Mouse (Mus musculus) spleen, embryonic (tissue): ENCODE data around the gene Zc2hc1b.
"Not testable (repeated sequence)": the region's sequence is repeated elsewhere in the genome, so short reads cannot be mapped to it uniquely, and the experiment has no call there.

Source experiments
- CTCF ChIA-PET: fragments of 350-600 bp; sonication (Branson Sonifier 250); formaldehyde crosslinking; loops from one replicate; lab custom pipeline; 2022; lab: Charles Lee

The Zc2hc1b gene

DNA sequence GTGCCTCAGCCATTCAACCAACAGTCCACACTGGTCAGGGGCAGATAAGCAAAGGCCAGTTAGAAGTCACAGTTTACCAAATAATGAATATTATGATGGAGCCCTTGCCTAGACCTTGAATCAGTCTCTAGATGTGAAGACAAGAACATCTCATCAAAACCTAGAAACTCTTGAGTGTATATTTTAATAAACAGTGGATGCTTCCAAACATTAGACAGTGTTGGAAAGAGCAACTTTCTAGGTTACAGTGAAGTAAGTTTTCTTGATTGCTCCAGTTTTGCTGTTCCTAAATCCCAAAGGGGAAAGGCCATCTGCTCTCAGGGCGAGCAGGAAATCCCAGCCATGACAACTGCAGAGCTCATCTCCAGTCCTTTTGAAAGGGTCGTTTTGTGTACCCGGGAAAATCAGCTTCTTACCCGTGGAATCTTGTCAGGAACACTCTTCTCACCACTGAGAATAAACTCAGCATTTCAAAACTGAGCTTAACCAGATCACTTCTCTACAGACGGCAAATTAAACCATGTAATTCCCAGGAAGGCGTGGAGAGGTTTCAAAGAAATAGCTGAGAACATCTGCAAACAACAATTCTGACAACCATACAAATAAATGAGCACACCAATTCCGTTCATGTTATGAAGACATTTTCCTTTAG is at the start of gene Zc2hc1b:
Zc2hc1b (minus strand) TSS at position 51 of the 652 bp plus-strand sequence.
- CTCF ChIA-PET: interaction anchor here (0.7 kb wide), 1 partner anchor 673 kb away, joined by 3 read pairs; no protein-coding TSS in a partner anchor

DNA sequence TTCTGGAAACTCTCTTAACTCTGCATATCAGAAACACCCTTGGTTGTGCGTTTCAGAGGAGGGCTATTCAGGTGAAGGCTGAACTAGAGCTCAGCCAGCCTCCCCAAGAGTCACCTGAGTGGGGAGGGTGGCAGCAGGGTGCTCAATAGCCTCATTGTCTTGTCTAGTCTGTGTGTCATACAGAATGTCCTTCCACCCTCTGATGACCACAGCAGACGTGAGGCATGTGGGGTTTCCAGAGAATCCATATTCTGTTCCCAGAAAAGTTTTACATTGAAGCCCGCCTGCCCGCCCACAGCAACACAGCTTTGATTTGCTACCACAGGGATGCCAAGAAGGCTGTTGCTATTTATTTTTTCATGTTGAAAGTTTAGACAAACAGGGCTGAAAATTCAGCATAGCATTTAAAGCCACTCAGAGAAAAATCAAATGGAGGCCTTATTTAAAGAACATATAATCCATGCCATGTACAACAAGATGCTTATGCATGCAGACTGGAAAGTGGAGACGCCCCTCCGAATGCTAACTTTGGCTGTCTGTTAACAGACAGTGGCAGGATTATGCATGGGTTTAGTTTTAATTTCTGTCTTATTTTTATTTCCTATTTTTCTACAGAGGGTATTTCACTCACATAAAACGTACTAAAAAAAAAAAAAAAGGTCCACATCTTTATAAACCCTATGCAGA is 47.7 kb upstream of the Zc2hc1b start:
- CTCF ChIA-PET: no interaction called here

DNA sequence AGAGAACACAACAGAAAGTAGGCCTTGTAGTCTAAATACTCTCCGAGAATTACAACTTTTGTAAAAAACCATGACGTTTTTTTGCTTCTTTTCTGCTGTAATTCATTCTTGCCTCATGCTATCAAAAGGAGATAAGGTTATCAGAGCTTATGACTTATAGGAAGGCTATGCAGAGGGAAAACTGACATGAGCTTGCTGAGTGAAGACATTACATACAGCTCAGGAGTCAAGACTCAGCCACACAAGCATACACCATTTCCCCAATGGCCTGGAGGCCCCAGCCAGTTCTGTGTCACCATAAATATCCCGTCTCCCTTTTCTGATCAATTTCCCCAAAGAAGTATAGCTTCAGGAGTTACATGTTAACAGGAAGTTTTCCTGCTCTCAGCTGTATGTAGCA is 44.3 kb upstream of the Zc2hc1b start:
- CTCF ChIA-PET: no interaction called here

GRCm38 (mm10) chr10:13220061-13220460 is 42.2 kb upstream of the Zc2hc1b start:
- CTCF ChIA-PET: no interaction called here

DNA sequence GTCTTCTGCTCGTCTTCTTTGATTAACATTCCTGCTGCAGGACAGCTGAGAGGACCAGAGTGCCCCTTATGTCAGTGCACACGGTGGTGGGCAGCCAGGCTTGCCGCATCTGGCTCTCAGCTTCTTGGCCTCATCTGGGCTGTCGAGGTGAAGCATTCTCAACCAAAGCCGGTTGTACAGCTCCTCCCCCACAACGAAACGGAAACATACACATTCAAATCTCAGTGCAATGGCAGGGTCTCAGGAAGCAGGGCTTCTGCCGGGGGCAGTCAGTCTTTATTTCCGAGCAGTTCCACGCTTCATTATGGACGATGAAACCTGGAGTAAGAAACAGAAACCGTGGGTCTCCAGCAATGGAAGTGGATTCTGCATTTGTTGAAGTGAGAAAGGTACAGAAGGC is 36.1 kb upstream of the Zc2hc1b start:
- CTCF ChIA-PET: no interaction called here

GRCm38 (mm10) chr10:13212829-13213228 is 35.0 kb upstream of the Zc2hc1b start:
- CTCF ChIA-PET: no interaction called here

DNA sequence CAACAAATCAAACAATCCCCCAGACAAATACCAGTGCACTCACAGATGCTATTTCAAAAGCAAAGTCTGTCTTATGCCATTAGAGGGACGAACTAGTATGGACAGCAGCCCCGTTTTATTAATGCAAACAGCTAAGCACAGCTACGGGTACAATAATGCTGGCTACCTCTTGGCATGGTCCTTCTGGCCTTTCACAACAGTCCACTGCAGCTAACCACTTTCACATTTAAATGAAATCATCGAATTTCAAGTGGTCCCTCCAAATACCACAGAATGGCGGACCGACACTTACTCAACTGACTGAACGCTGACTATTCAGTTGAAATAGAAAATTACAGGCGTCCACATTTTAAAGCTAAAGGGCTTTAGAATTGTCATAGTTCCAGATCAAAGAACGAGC is 34.5 kb upstream of the Zc2hc1b start:
- CTCF ChIA-PET: no interaction called here

- CTCF ChIA-PET: interaction anchor here (0.7 kb wide), 1 partner anchor 216 kb away, joined by 7 read pairs; no protein-coding TSS in a partner anchor
These were observed 32.3 kb upstream of the Zc2hc1b start for GRCm38 (mm10) chr10:13209930-13210637.

DNA sequence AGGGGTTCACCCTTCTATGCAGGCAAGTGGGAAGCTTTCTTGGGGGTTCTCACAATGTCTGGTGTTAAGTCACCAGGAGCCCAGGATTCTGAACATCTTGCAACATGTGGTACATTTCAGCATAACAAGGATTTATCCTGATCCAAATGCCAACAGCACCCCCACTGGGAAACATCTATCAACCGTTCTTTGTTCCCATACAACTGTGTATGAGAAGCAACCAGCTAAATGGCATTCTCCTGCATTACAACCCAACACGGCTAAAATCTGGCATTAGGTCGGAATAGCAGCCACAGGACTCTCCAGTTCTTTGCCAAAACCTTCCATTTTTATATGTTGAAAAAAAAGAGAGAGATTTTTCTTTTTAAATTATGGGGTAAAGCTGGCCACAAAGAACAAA is 31.7 kb upstream of the Zc2hc1b start:
- CTCF ChIA-PET: interaction anchor here (0.7 kb wide), 1 partner anchor 217 kb away, joined by 7 read pairs; no protein-coding TSS in a partner anchor

GRCm38 (mm10) chr10:13209061-13209460 is 31.2 kb upstream of the Zc2hc1b start:
- CTCF ChIA-PET: interaction anchor here (0.7 kb wide), 1 partner anchor 217 kb away, joined by 7 read pairs; no protein-coding TSS in a partner anchor

- CTCF ChIA-PET: no interaction called here
These were observed 24.0 kb upstream of the Zc2hc1b start for GRCm38 (mm10) chr10:13201741-13202293.

- CTCF ChIA-PET: no interaction called here
These were observed 23.0 kb upstream of the Zc2hc1b start for GRCm38 (mm10) chr10:13200862-13201261.

DNA sequence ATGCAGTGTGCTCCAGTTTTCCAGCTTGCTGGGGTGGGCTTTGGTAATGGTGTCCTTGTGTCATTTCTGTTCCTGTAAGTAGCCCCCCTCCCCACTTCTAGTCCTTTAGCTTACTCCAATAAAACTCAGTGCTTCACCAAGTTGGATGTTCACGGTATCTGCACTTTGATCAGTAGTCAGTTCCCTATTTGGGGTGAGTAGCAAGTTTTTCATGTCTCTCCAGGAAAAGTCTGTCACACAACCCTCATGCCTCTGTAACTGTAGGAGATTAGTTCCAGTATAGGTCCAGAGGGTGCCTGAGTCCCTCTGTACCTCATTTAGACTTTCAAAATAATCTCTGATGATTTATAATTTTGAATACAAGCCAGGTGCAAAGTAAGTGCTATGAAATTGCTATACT is 21.4 kb upstream of the Zc2hc1b start:
- CTCF ChIA-PET: no interaction called here

- CTCF ChIA-PET: interaction anchor here (0.7 kb wide), 1 partner anchor 480 kb away, joined by 7 read pairs; no protein-coding TSS in a partner anchor
These were observed 19.2 kb upstream of the Zc2hc1b start for GRCm38 (mm10) chr10:13196872-13197507.

DNA sequence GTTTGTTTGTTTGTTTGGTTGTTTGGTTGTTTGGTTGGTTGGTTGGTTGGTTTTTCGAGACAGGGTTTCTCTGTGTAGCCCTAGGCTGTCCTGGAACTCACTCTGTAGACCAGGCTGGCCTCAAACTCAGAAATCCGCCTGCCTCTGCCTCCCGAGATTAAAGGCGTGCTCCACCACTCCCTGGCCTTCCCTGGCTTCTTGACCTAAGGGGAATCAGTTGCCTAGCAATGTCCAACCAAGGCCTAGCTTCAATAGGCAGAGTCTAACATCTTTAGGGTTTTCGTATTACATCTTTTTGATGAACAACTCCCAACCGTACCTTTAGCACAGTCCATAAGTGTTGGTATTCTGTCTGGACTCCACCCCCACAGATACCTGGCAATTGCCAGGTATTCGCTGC is 15.7 kb upstream of the Zc2hc1b start:
- CTCF ChIA-PET: not testable (repeated sequence)

- CTCF ChIA-PET: no interaction called here
These were observed 15.0 kb upstream of the Zc2hc1b start, which contains the start of gene Ltv1 for GRCm38 (mm10) chr10:13192731-13193351. Gene Ltv1 (minus strand): TSS chr10:13193168.

DNA sequence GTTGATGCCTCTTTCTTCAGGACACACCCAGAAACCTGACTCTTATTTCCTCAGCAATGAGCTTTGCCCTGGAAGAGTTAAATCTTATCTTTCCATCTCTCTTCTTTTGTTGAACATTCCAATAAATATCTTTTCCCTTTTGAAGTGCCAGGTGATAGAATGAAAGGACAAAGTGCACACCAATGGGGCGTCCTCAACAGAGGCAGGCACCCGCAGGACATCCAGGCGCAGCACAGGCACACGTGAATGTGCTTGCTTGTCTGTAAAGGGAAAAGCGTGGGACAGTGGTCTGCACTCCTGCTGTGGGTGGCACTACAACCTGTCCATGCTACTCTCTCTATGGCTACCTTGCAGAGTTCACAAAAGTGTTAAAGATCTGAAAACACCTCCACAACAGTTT is 12.1 kb upstream of the Zc2hc1b start:
- CTCF ChIA-PET: no interaction called here

GRCm38 (mm10) chr10:13186754-13187153 is 8.9 kb upstream of the Zc2hc1b start:
- CTCF ChIA-PET: no interaction called here

- CTCF ChIA-PET: no interaction called here
These were observed 6.4 kb upstream of the Zc2hc1b start for GRCm38 (mm10) chr10:13184170-13184766.

GRCm38 (mm10) chr10:13180211-13180610 is 2.4 kb upstream of the Zc2hc1b start:
- CTCF ChIA-PET: no interaction called here

DNA sequence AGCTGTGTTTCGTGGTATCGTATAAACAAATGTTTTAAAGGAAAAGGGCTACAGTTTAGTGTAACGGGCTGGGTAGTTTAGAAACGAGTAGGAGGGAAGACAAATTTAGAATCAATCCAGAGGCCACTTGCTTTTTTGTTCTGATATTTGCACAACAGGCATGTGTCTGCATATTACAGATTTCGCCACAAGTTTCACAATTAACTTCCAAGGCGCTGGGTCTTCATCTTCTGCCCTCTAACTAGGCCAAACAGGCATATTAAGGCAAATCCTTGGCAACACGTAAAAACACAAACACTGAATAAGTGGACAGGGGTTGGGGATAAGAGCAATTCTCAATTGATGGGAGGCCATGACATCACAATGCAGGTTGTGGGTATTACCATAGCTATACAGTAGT is 2.0 kb downstream of the Zc2hc1b start:
- CTCF ChIA-PET: no interaction called here
